In the genomic region with DNA sequence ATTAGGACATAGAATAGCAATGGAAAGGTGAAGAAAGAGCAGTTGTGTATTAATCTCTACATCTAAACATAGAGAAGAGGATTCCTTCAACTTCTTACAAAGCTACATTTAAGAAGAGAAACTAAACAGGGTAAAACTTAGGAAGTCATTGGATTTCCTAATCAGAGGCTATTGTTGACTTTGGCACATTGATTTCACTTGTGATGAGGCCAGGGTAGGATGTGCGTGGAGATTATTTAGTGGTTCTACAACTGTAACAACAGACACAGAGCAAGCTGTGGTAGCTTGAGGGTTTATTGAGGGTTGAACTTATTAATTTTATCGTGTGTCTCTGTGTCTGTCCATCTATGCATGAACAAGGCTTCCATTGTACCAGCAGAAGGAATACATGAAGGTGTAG, we compare ENCODE assay signal across 22 mouse cellular contexts. TPM values are rescaled to one million over a fixed set of nuclear protein-coding genes. Genes with fewer than 3 reads are reported as not detected.
DNase-seq lines count a peak whose midpoint lies in the region; ATAC-seq and TF ChIP-seq lines count a peak whose summit lies in the region.
"Had no signal": no experiment of that assay in that cellular context is flagged by ENCODE, and none has a peak within 500 bp of the region (broad histone marks: within the 10 kb centered on the region; RNA-seq: fewer than 3 reads in every experiment).

No protein-coding gene starts in this region.

- DNase-seq in heart, adult 9 months (ENCODE audit: low spot score in 2 of 2) = peak; percentile 39 to 47
- DNase-seq in liver, postnatal 0 days = no peak
- peak; percentile 77 for DNase-seq in adipocyte (ENCODE audit: low spot score)
- peak; percentile 20 for DNase-seq in naive thymus-derived CD4-positive, alpha-beta T cell, adult 2 months (ENCODE audit: low read depth)
- no peak for DNase-seq in embryo, embryonic 10.5 days (ENCODE audit: low spot score)
- DNase-seq in spleen, postnatal 10 days (ENCODE audit: low spot score in 2 of 2) = no peak
- DNase-seq: adrenal gland, adult 2 months; adrenal gland, postnatal 25 days; cerebellum, adult 18-20 months; cerebellum, postnatal 10 days; embryo, embryonic 11 days; gastrocnemius, postnatal 25 days; heart, postnatal 14 days had no signal

- ATAC-seq in heart, embryonic 11.5 days (replicated peaks; ENCODE audit: insufficient number of reproducible peaks, low FRiP score, low TSS enrichment) = no peak
- ATAC-seq in liver, postnatal 0 days = peak; percentile 63
- ATAC-seq in liver, embryonic 12.5 days = no peak
- ATAC-seq: activated CD4-positive, CD25-positive, alpha-beta regulatory T cell, adult 4 months; forebrain, embryonic 15.5 days; hindbrain, postnatal 0 days; Patski had no signal

- no peak for TF ChIP-seq EP300 in liver, postnatal 0 days (IDR thresholded peaks at IDR 0.05; ENCODE audit: low read depth)

- H3K4me2 ChIP-seq in heart, embryonic 11.5 days = no peak overlapping the region
- H3K4me2 ChIP-seq in liver, postnatal 0 days (ENCODE audit: low read depth, low read length) = peak overlapping the region; percentile 19
- no peak overlapping the region for H3K4me2 ChIP-seq in liver, embryonic 12.5 days
- H3K4me2 ChIP-seq: embryonic facial prominence, embryonic 12.5 days; forebrain, embryonic 15.5 days; heart, embryonic 15.5 days; hindbrain, embryonic 13.5 days had no signal

- no peak for TF ChIP-seq CTCF in liver, postnatal 0 days (IDR thresholded peaks at IDR 0.05; ENCODE audit: low read depth)

- no peak overlapping the region for H3K4me3 ChIP-seq in heart, embryonic 11.5 days (ENCODE audit: low read depth, low read length)
- no peak overlapping the region for H3K4me3 ChIP-seq in liver, postnatal 0 days (ENCODE audit: low read depth, low read length)
- no peak overlapping the region for H3K4me3 ChIP-seq in liver, embryonic 12.5 days
- H3K4me3 ChIP-seq: embryonic facial prominence, embryonic 12.5 days; forebrain, embryonic 15.5 days; heart, embryonic 15.5 days; hindbrain, embryonic 13.5 days had no signal

- H3K9ac ChIP-seq in heart, embryonic 11.5 days (ENCODE audit: low read depth, low read length) = no peak overlapping the region
- no peak overlapping the region for H3K9ac ChIP-seq in liver, postnatal 0 days (replicated peaks)
- H3K9ac ChIP-seq in liver, embryonic 12.5 days = no peak overlapping the region
- H3K9ac ChIP-seq: embryonic facial prominence, embryonic 12.5 days; forebrain, embryonic 15.5 days; heart, embryonic 15.5 days; hindbrain, embryonic 13.5 days had no signal

- H3K27ac ChIP-seq in heart, embryonic 11.5 days (ENCODE audit: low read depth, low read length) = no peak overlapping the region
- H3K27ac ChIP-seq in liver, postnatal 0 days (ENCODE audit: low read depth) = peak overlapping the region; percentile 29; the same call in 1 of the 2 replicates
- no peak overlapping the region for H3K27ac ChIP-seq in liver, embryonic 12.5 days
- H3K27ac ChIP-seq: embryonic facial prominence, embryonic 12.5 days; forebrain, embryonic 15.5 days; heart, embryonic 15.5 days; hindbrain, embryonic 13.5 days; hindbrain, postnatal 0 days had no signal

- H3K36me3 ChIP-seq in heart, embryonic 11.5 days (ENCODE audit: control insufficient read depth, insufficient read depth, low read length) = peaks cover 3% of the 10 kb centered on the region
- H3K36me3 ChIP-seq in liver, postnatal 0 days (replicated peaks; ENCODE audit: insufficient read depth, low read length) = peaks cover 16% of the 10 kb centered on the region; the same call in 1 of the 2 replicates
- H3K36me3 ChIP-seq in liver, embryonic 12.5 days = peaks cover 17% of the 10 kb centered on the region
- H3K36me3 ChIP-seq: heart, embryonic 15.5 days had no signal

- 91% methylated on average over 2 of the region's 2 CpGs for WGBS in heart, embryonic 11.5 days (ENCODE audit: insufficient replicate concordance)
- 64% methylated on average over 2 of the region's 2 CpGs for WGBS in liver, postnatal 0 days (ENCODE audit: insufficient replicate concordance)
- WGBS in liver, embryonic 12.5 days (ENCODE audit: insufficient replicate concordance) = 74% methylated on average over 2 of the region's 2 CpGs

- no peaks in the 10 kb centered on the region for H3K27me3 ChIP-seq in heart, embryonic 11.5 days (ENCODE audit: control insufficient read depth, insufficient read depth, low read length)
- no peaks in the 10 kb centered on the region for H3K27me3 ChIP-seq in liver, postnatal 0 days (ENCODE audit: insufficient read depth, low read length)
- H3K27me3 ChIP-seq in liver, embryonic 12.5 days (replicated peaks) = no peaks in the 10 kb centered on the region
- H3K27me3 ChIP-seq: embryonic facial prominence, embryonic 12.5 days; forebrain, embryonic 15.5 days; heart, embryonic 15.5 days; hindbrain, embryonic 13.5 days; Patski had no signal

- H3K4me1 ChIP-seq in heart, embryonic 11.5 days (ENCODE audit: control insufficient read depth, insufficient read depth, low read length) = peaks cover 13% of the 10 kb centered on the region
- peaks cover 41% of the 10 kb centered on the region for H3K4me1 ChIP-seq in liver, postnatal 0 days (ENCODE audit: insufficient read depth)
- H3K4me1 ChIP-seq in liver, embryonic 12.5 days = no peaks in the 10 kb centered on the region

- no peaks in the 10 kb centered on the region for H3K9me3 ChIP-seq in heart, embryonic 11.5 days (replicated peaks; ENCODE audit: control insufficient read depth, low read length)
- H3K9me3 ChIP-seq in liver, postnatal 0 days (ENCODE audit: low read length) = no peaks in the 10 kb centered on the region
- H3K9me3 ChIP-seq in liver, embryonic 12.5 days (replicated peaks) = no peaks in the 10 kb centered on the region
- H3K9me3 ChIP-seq: embryonic facial prominence, embryonic 12.5 days; forebrain, embryonic 15.5 days; heart, embryonic 15.5 days; hindbrain, embryonic 13.5 days had no signal

RNA-seq across cellular contexts. Expression of gene Cblb, which starts 7.8 kb away (rescaled TPM):
- 15.3 and 17.4 TPM in 2 replicates for polyA plus RNA-seq in heart, embryonic 11.5 days (2014; fragmentation: Nextera tagmentation; extraction: Ambion mirVana)
- polyA plus RNA-seq in liver, postnatal 0 days (2015; fragmentation: Nextera tagmentation; extraction: Ambion mirVana) = 2.0 and 2.1 TPM in 2 replicates
- 3.4 and 3.7 TPM in 2 replicates for polyA plus RNA-seq in liver, embryonic 12.5 days (2016; fragmentation: Nextera tagmentation; extraction: Ambion mirVana)

Comparison
In these comparisons a context has a peak if more than half of its experiments do, and no peak if none do; other contexts are left out.
1. DNase-seq: peak in heart, adult 9 months (2 of 2), adipocyte (single experiment) and naive thymus-derived CD4-positive, alpha-beta T cell, adult 2 months (single experiment); none in liver, postnatal 0 days (single experiment), embryo, embryonic 10.5 days (single experiment) and spleen, postnatal 10 days (0 of 2).